Mouse (Mus musculus) lung, embryonic 14.5 days (tissue): ENCODE measurements at regions not wholly inside any gene's neighbourhood (a gene's known extent, or its start where the extent isn't known, plus 50 kb on each side); places are given as distances from the start of the nearest gene placed in this dataset.

Source experiments
- ATAC-seq: fragments of 200-750 bp; cut with Nextera tagmentation; 2 replicates; pipeline ENCODE4 v1.8.0; 2017; ENCODE audit warnings: mild to moderate bottlenecking, moderate TSS enrichment, moderate library complexity; ENCODE audit not compliant: insufficient read depth
- DNase-seq: peaks from one replicate; pipeline ENCODE4 v3.0.0-alpha.2; 2015
- H3K27ac ChIP-seq: fragments of 300-500 bp; sonication (generic); 2 replicates; pipeline ENCODE4 v1.5.1; 2014; ENCODE audit warnings: low read depth, mild to moderate bottlenecking, moderate library complexity
- H3K27me3 ChIP-seq: fragments of 300-500 bp; sonication (generic); 2 replicates; pipeline ENCODE4 v1.6.1; 2014; ENCODE audit warnings: low read length, control low read depth; ENCODE audit not compliant: insufficient read depth
- H3K36me3 ChIP-seq: fragments of 300-500 bp; sonication (generic); 2 replicates; pipeline ENCODE4 v1.6.1; 2014; ENCODE audit warnings: control low read depth; ENCODE audit not compliant: insufficient read depth
- H3K4me1 ChIP-seq: fragments of 300-500 bp; sonication (generic); 2 replicates; pipeline ENCODE4 v1.6.1; 2014; ENCODE audit warnings: antibody characterized with exemption, control low read depth; ENCODE audit not compliant: insufficient read depth
- H3K4me2 ChIP-seq: fragments of 300-500 bp; sonication (generic); 2 replicates; pipeline ENCODE4 v1.6.1; 2014; ENCODE audit warnings: mild to moderate bottlenecking
- H3K4me3 ChIP-seq: fragments of 300-500 bp; sonication (generic); 2 replicates; pipeline ENCODE4 v1.5.1; 2014; ENCODE audit warnings: low read depth, low read length
- H3K9ac ChIP-seq: fragments of 300-500 bp; sonication (generic); 2 replicates; pipeline ENCODE4 v1.6.1; 2014
- H3K9me3 ChIP-seq: fragments of 300-500 bp; sonication (generic); 2 replicates; pipeline ENCODE4 v1.6.1; 2016; ENCODE audit warnings: low read depth, low read length, control low read depth
- CTCF ChIP-seq: IDR thresholded peaks from 2 replicates; pipeline ENCODE4 v1.5.1; 2016; ENCODE audit warnings: antibody characterized with exemption, low read depth
- WGBS: fragments of 180-500 bp; shearing (Covaris S2); extraction: QIAGEN DNeasy Blood & Tissue Kit; methylation state at CpG from one replicate; pipeline ENCODE4 v1.1.7; 2014; 5-methylcytosine and 5-hydroxymethylcytosine counted together

GRCm38 (mm10) chr6:16703412-16703746, 194.9 kb downstream of the Tfec start:
- Histone ChIP-seq H3K9ac (no peak overlapping the region), H3K27ac (no peak overlapping the region), H3K4me3 (no peak overlapping the region), H3K4me1 (no peaks in the 10 kb centered on the region), H3K9me3 (no peaks in the 10 kb centered on the region), H3K36me3 (no peaks in the 10 kb centered on the region), H3K4me2 (no peak overlapping the region), H3K27me3 (no peaks in the 10 kb centered on the region)
- TF ChIP-seq CTCF = no peak
- ATAC-seq = no peak
- DNase-seq = no peak
- 48% methylated on average over 3 of the region's 3 CpGs for WGBS

GRCm38 (mm10) chr6:16702706-16703411, 195.4 kb downstream of the Tfec start:
- DNase-seq = peak; percentile 53
- no peaks in the 10 kb centered on the region for H3K4me1 ChIP-seq
- no peaks in the 10 kb centered on the region for H3K9me3 ChIP-seq
- no peaks in the 10 kb centered on the region for H3K27me3 ChIP-seq
- no peak overlapping the region for H3K9ac ChIP-seq
- no peak overlapping the region for H3K4me3 ChIP-seq
- H3K27ac ChIP-seq = no peak overlapping the region
- no peaks in the 10 kb centered on the region for H3K36me3 ChIP-seq
- no peak overlapping the region for H3K4me2 ChIP-seq
- no peak for TF ChIP-seq CTCF
- WGBS = 33% methylated on average over 7 of the region's 7 CpGs
- ATAC-seq = peak; percentile 49; the same call in 1 of the 2 replicates

GRCm38 (mm10) chr6:16697285-16697684, 201.0 kb downstream of the Tfec start:
- ATAC-seq = no peak

DNA sequence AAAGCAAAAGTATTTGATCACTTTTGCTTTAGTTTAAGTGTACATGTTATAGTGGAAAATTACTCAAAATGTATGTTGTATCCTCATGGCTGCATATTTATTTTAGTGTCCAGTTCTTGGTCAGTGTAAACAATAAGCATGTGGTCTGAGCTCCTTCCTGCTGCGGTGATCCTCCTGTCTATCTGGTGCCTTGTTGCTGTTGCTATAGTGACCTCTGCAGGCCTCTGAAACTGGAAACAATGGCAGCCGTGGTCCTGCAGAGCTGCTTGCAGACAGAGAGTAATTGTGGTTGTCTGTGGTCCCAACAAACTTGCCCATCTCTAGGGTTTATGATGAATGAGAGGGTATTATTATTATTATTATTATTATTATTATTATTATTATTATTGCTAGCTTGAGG, 230.2 kb downstream of the Tfec start:
- no peak overlapping the region for H3K4me3 ChIP-seq
- 5% methylated on average over 2 of the region's 2 CpGs for WGBS
- H3K36me3 ChIP-seq = no peaks in the 10 kb centered on the region
- H3K4me2 ChIP-seq = no peak overlapping the region
- H3K4me1 ChIP-seq = no peaks in the 10 kb centered on the region
- H3K9ac ChIP-seq = no peak overlapping the region
- DNase-seq = peak; percentile 65
- peak; percentile 43 for TF ChIP-seq CTCF
- ATAC-seq = peak; percentile 81
- no peak overlapping the region for H3K27ac ChIP-seq
- H3K9me3 ChIP-seq = peaks cover 5% of the 10 kb centered on the region; the same call in 1 of the 2 replicates
- H3K27me3 ChIP-seq = no peaks in the 10 kb centered on the region

More at GRCm38 (mm10) chr6:16697285-16697684, 201.0 kb downstream of the Tfec start:
- no peak for DNase-seq
- 76% methylated on average over 4 of the region's 4 CpGs for WGBS
- no peaks in the 10 kb centered on the region for H3K36me3 ChIP-seq
- TF ChIP-seq CTCF = no peak
- H3K9ac ChIP-seq = no peak overlapping the region
- H3K27ac ChIP-seq = no peak overlapping the region
- no peaks in the 10 kb centered on the region for H3K27me3 ChIP-seq
- H3K4me3 ChIP-seq = no peak overlapping the region
- H3K4me1 ChIP-seq = no peaks in the 10 kb centered on the region
- no peaks in the 10 kb centered on the region for H3K9me3 ChIP-seq
- H3K4me2 ChIP-seq = no peak overlapping the region

GRCm38 (mm10) chr6:16667241-16667640, 231.0 kb downstream of the Tfec start:
- 18% methylated on average over 6 of the region's 6 CpGs for WGBS
- Histone ChIP-seq H3K27me3 (no peaks in the 10 kb centered on the region), H3K9me3 (peaks cover 5% of the 10 kb centered on the region; the same call in 1 of the 2 replicates), H3K9ac (no peak overlapping the region), H3K4me1 (no peaks in the 10 kb centered on the region), H3K27ac (no peak overlapping the region), H3K4me2 (no peak overlapping the region), H3K36me3 (no peaks in the 10 kb centered on the region), H3K4me3 (no peak overlapping the region)
- ATAC-seq (peak; percentile 70; the same call in 1 of the 2 replicates), DNase-seq (peak; percentile 52)
- TF ChIP-seq CTCF = no peak

DNA sequence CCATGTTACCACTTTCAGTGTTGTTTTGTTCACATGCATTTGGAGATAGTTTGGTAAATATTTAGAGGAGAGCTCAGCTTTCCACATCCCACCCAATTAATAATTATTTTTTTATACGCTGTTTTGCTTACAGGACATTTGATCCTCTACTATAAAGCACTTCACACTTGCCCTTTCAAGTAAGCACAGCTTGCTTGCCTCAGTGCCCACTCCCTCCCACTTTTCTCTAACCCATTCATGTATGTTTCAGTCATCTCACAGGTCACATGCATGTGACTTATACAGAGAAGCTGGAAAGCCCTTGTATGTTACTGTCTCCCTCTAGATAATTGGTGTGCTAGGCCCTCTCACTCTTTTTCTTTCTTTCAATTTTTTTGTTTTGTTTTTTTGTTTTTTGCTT, 252.0 kb downstream of the Tfec start:
- no peaks in the 10 kb centered on the region for H3K9me3 ChIP-seq
- TF ChIP-seq CTCF = no peak
- ATAC-seq (peak; percentile 79), DNase-seq (peak; percentile 64)
- no peaks in the 10 kb centered on the region for H3K4me1 ChIP-seq
- no peaks in the 10 kb centered on the region for H3K36me3 ChIP-seq
- no peaks in the 10 kb centered on the region for H3K27me3 ChIP-seq
- whole genome bisulfite sequencing = 40% methylated on average over 1 of the region's 1 CpGs
- no peak overlapping the region for H3K27ac ChIP-seq
- H3K9ac ChIP-seq = no peak overlapping the region
- no peak overlapping the region for H3K4me2 ChIP-seq
- no peak overlapping the region for H3K4me3 ChIP-seq

GRCm38 (mm10) chr6:16643519-16643918, 254.7 kb downstream of the Tfec start:
- Histone ChIP-seq H3K9me3 (no peaks in the 10 kb centered on the region), H3K9ac (no peak overlapping the region), H3K27me3 (no peaks in the 10 kb centered on the region), H3K4me3 (no peak overlapping the region), H3K27ac (peak overlapping the region; percentile 10; the same call in 1 of the 2 replicates), H3K4me2 (no peak overlapping the region), H3K36me3 (no peaks in the 10 kb centered on the region), H3K4me1 (no peaks in the 10 kb centered on the region)
- DNase-seq (peak; percentile 70), ATAC-seq (peak; percentile 80; the same call in 1 of the 2 replicates)
- TF ChIP-seq CTCF = no peak
